Mouse (Mus musculus) liver, embryonic 13.5 days (tissue): ENCODE results near the gene Gps1. TPM values are rescaled to one million over a fixed set of nuclear protein-coding genes. Genes with fewer than 3 reads are reported as not detected.
A peak's percentile ranks its signal among the peaks of the same experiment; 100 is the strongest.
"Not testable (repeated sequence)": the region's sequence is repeated elsewhere in the genome, so short reads cannot be mapped to it uniquely, and the experiment has no call there.

ENCODE experiments used
- ATAC-seq: fragments of 200-750 bp; cut with Nextera tagmentation; 2 replicates; pipeline ENCODE4 v1.8.0; 2017; ENCODE audit warnings: low read depth, mild to moderate bottlenecking, moderate number of reproducible peaks, moderate library complexity
- DNase-seq: peaks from one replicate; pipeline ENCODE4 v3.0.0; 2022
- H3K27ac ChIP-seq: fragments of 300-500 bp; sonication (generic); 2 replicates; pipeline ENCODE4 v1.5.1; 2015; ENCODE audit warnings: moderate library complexity, mild to moderate bottlenecking, inconsistent platforms
- H3K27me3 ChIP-seq: fragments of 300-500 bp; sonication (generic); 2 replicates; pipeline ENCODE4 v1.6.1; 2015; ENCODE audit warnings: mild to moderate bottlenecking, inconsistent platforms
- H3K36me3 ChIP-seq: fragments of 300-500 bp; sonication (generic); 2 replicates; pipeline ENCODE4 v1.6.1; 2015; ENCODE audit warnings: mild to moderate bottlenecking, inconsistent platforms
- H3K4me1 ChIP-seq: fragments of 300-500 bp; sonication (generic); replicated peaks from 2 replicates; pipeline ENCODE4 v1.6.1; 2015; ENCODE audit warnings: inconsistent platforms
- H3K4me2 ChIP-seq: fragments of 300-500 bp; sonication (generic); 2 replicates; pipeline ENCODE4 v1.6.1; 2015; ENCODE audit warnings: inconsistent platforms, mild to moderate bottlenecking, moderate library complexity
- H3K4me3 ChIP-seq: fragments of 300-500 bp; sonication (generic); replicated peaks from 2 replicates; pipeline ENCODE4 v1.5.1; 2015; ENCODE audit warnings: mild to moderate bottlenecking, inconsistent platforms
- H3K9ac ChIP-seq: fragments of 300-500 bp; sonication (generic); 2 replicates; pipeline ENCODE4 v1.6.1; 2015; ENCODE audit warnings: mild to moderate bottlenecking, inconsistent platforms
- H3K9me3 ChIP-seq: fragments of 300-500 bp; sonication (generic); replicated peaks from 2 replicates; pipeline ENCODE4 v1.6.1; 2016; ENCODE audit warnings: inconsistent platforms
- WGBS: fragments of 180-500 bp; shearing (Covaris S2); methylation state at CpG from one replicate; pipeline ENCODE4 v1.1.7; 2015; ENCODE audit not compliant: insufficient replicate concordance; 5-methylcytosine and 5-hydroxymethylcytosine counted together
- polyA plus RNA-seq: library from polyadenylated mRNA; unstranded; fragments of >200 nt; fragmentation: Nextera tagmentation; extraction: Ambion mirVana; gene quantifications from 2 replicates; pipeline ENCODE4 v1.2.1, GENCODE M21; 2015

Gene Gps1
- polyA plus RNA-seq, 1 experiment from 2014 or later, result 102 TPM

DNA sequence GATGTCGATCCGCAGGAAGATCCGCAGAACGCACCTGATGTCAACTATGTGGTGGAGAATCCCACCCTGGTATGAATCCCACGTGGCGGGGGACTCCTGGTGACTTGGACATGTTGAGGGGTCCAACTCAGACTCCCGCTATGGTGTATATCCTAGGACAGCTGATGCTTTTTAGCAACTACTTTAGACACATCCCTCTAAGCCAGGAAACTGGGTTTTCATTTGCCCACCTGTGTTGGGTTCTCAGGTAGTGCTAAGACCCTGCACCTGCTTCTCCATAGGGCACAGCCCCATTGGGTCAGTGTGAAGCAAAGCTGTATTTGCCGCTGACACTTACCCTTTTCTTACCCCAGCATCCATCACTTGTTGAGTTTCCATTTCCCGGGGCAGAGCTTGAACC is 1.1 kb downstream of the Gps1 start:
- no peak for ATAC-seq

DNA sequence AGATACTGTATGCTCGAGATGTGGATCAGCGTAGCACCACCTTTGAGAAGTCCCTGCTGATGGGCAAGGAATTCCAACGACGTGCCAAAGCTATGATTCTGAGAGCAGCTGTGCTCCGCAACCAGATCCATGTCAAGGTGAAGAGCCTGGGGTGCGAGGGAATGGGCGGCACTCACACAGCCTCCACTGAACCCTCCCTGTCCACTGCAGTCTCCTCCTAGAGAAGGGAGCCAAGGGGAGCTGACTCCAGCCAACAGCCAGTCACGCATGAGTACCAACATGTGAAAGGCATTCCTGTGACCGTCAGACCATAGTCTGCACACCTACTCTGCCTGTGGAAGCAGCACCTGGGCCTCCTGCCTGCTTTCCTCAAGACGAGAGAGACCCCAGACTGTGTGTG is 4.4 kb downstream of the Gps1 start:
- not testable (repeated sequence) for H3K4me2 ChIP-seq, H3K27ac ChIP-seq, H3K27me3 ChIP-seq, H3K9ac ChIP-seq, DNase-seq, H3K9me3 ChIP-seq, ATAC-seq, H3K4me3 ChIP-seq
- H3K36me3 ChIP-seq, result peaks cover 77% of the 10 kb centered on the region
- WGBS, result 84% methylated on average over 9 of the region's 10 CpGs
- H3K4me1 ChIP-seq, result peaks cover 26% of the 10 kb centered on the region

More for the DNA sequence above, 1.1 kb downstream of the Gps1 start:
- Histone ChIP-seq H3K4me3 (peak overlapping the region; percentile 92), H3K4me1 (peaks cover 37% of the 10 kb centered on the region), H3K27ac (peak overlapping the region; percentile 84), H3K9ac (peak overlapping the region; percentile 96), H3K36me3 (peaks cover 61% of the 10 kb centered on the region), H3K4me2 (peak overlapping the region; percentile 99), H3K27me3 (no peaks in the 10 kb centered on the region; the same call in 1 of the 2 replicates), H3K9me3 (no peaks in the 10 kb centered on the region)
- DNase-seq, result no peak
- WGBS, result 33% methylated on average over 9 of the region's 9 CpGs

DNA sequence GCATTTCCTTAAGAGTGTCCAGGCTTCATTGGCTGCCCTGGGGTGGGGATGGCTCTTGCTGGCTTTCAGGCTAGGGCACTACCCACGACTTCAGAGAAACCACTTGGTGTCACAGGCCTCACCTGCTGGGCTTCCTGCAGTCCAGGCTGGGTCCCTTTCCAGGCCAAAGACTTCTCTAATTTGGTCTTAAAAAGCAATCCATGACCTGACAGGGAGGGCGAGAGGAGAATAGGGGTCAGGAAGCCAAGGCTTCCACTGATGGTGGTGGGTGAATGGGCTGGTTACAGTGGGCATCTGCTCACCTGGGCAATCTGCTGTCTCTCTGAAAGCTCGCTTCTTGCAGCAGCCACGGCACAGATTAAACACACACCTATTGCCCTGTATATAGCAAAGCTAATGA is 5.3 kb downstream of the Gps1 start:
- no peak overlapping the region for H3K4me3 ChIP-seq
- no peaks in the 10 kb centered on the region for H3K9me3 ChIP-seq
- ATAC-seq (no peak), DNase-seq (no peak)
- 78% methylated on average over 4 of the region's 4 CpGs for WGBS
- peaks cover 25% of the 10 kb centered on the region for H3K4me1 ChIP-seq
- H3K27ac ChIP-seq, result no peak overlapping the region
- H3K4me2 ChIP-seq, result no peak overlapping the region
- peaks cover 86% of the 10 kb centered on the region for H3K36me3 ChIP-seq
- no peaks in the 10 kb centered on the region for H3K27me3 ChIP-seq
- H3K9ac ChIP-seq, result no peak overlapping the region

DNA sequence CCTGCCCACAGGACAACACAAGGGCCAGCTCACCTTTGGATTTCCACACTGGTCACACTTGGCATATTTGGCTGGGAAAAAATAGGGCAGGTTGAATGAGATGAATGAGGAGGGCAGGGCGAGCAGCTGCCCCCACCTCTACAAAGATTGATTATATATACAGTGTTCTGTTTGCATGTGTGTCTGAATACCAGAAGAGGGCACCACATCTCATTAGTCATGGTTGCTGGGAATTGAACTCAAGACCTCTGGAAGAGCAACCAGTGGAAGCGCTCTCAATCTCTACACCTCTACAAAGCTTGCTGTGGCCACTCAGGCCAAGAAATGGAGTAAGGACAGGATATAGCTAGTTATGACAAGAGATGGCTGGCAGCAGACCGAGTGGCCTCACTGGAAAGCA is 5.7 kb downstream of the Gps1 start:
- Histone ChIP-seq H3K9me3 (no peaks in the 10 kb centered on the region), H3K4me3 (no peak overlapping the region), H3K36me3 (peaks cover 91% of the 10 kb centered on the region), H3K27ac (0 out of 2 replicates have a peak overlapping the region, but pooled peaks have one; percentile 4), H3K4me1 (peaks cover 26% of the 10 kb centered on the region), H3K4me2 (no peak overlapping the region), H3K9ac (no peak overlapping the region), H3K27me3 (no peaks in the 10 kb centered on the region)
- WGBS, result 81% methylated on average over 3 of the region's 3 CpGs
- no peak for ATAC-seq
- no peak for DNase-seq

DNA sequence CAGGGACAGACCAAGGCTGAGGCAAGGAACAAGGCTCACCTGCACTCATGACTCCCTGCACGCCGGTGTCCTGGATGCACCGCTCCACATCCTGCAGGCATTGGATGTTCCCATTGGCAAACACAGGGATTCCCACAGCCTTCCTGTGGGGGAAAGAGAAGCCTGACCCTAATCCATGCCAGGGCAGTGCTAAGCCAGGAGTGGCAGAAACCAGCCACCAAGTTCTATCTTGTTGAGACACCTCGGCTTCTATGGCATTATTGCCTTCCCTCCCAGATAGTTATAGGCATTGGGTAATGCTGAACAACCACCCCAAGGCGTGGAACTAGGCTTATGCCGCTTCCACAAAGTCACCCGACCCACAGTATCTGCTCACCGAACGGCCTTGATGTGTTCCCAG is 8.6 kb downstream of the Gps1 start:
- Histone ChIP-seq H3K4me2 (no peak overlapping the region), H3K9me3 (no peaks in the 10 kb centered on the region), H3K36me3 (peaks cover 70% of the 10 kb centered on the region), H3K9ac (no peak overlapping the region), H3K27me3 (no peaks in the 10 kb centered on the region), H3K4me1 (peaks cover 24% of the 10 kb centered on the region), H3K27ac (no peak overlapping the region), H3K4me3 (no peak overlapping the region)
- ATAC-seq (no peak), DNase-seq (no peak)
- WGBS, result 89% methylated on average over 9 of the region's 9 CpGs

DNA sequence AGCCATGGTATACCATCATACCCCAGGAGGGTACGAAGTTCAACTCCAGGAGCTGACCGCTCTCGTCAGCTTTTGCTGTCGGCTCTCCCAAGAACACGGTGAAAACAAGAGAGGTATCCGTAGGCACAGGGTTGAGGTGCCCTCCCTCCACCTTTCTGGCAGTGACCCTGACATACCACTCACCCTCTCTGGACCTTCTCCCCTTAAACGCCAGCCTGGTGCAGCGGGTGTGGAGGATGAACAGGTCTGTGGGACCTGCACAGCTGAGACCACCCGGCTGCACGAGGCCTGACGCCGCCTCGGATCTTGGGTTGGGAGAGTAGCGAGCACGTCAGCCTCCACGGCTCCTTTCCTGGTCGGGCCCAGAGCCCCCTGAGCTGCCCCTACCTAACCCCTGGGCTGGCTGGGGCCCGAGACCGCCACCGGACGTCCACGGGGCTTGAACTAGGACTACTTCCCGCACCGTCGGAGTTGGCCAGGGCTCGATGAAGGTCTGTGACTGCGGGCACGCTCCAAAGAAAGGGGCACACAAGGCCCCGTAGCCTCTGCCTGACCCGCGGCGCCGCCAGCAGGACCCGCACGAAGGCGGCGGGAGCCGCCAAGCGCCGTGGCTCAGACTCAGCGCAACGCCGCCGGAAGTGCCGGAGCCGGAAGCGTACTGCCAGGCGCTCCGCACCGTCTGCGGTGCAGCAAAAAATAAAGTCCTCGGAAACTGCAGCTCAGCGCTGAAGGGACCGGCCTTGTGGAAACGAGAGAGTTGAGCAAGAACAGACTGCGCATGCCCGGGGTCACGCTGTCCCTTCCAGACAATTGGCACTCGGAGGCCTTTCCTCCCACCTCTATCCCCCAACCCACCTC is 11.9 kb downstream of the Gps1 start, which contains the start of gene Dus1l:
Dus1l (minus strand) TSS at position 648 of the 858 bp plus-strand sequence.
- Histone ChIP-seq H3K27ac (peak within 1 kb of the TSS; percentile 67), H3K36me3 (peaks cover 39% of the 10 kb centered on the region), H3K4me3 (peak within 1 kb of the TSS; percentile 97), H3K27me3 (no peaks in the 10 kb centered on the region), H3K4me1 (peaks cover 35% of the 10 kb centered on the region), H3K9ac (peak within 1 kb of the TSS; percentile 98), H3K4me2 (peak within 1 kb of the TSS; percentile 92), H3K9me3 (no peaks in the 10 kb centered on the region)
- DNase-seq (peak; percentile 94), ATAC-seq (peak; percentile 87)
- WGBS, result 2% methylated on average over 59 of the region's 59 CpGs

DNA sequence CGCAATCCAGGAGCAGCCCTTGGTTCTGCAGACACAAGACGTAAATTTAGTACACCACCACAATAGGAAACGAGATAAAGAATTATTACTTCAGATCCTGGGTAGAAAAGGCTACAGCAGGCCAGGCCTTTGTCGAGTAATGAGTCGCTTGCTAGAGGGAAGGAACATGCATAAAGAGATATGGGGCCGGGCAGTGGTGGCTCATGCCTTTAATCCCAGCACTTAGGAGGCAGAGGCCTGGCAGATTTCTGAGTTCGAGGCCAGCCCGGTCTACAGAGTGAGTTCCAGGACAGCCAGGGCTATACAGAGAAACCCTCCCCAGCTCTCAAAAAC is 12.5 kb downstream of the Gps1 start:
- peak; percentile 19; the same call in 1 of the 2 replicates for ATAC-seq
- no peaks in the 10 kb centered on the region for H3K9me3 ChIP-seq
- peaks cover 33% of the 10 kb centered on the region for H3K36me3 ChIP-seq
- no peak for DNase-seq
- peak overlapping the region; percentile 97 for H3K4me3 ChIP-seq
- no peaks in the 10 kb centered on the region for H3K27me3 ChIP-seq
- H3K4me1 ChIP-seq, result peaks cover 35% of the 10 kb centered on the region
- 28% methylated on average over 8 of the region's 8 CpGs for WGBS
- peak overlapping the region; percentile 67 for H3K27ac ChIP-seq
- peak overlapping the region; percentile 92 for H3K4me2 ChIP-seq
- peak overlapping the region; percentile 98 for H3K9ac ChIP-seq

DNA sequence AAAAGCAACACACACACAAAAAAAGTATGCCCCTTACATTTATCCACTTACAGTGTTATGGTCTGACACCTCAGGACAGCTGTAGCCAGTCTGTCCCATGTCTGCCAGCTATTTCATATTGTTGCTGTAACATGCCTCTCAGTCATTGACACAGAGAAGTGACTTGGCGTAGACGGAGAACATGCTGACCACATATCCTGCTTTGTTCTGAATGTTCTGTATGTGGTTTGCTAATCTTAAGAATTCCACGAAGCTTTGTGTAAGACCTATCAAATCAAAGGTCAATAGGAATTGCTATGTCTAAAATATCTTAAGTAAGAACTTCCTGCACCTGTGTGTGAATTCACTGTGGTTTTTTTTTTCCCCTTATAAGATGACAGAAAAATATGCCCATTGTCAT is 14.2 kb downstream of the Gps1 start:
- no peaks in the 10 kb centered on the region for H3K9me3 ChIP-seq
- no peak overlapping the region for H3K4me2 ChIP-seq
- peaks cover 35% of the 10 kb centered on the region for H3K4me1 ChIP-seq
- H3K4me3 ChIP-seq, result no peak overlapping the region
- no peaks in the 10 kb centered on the region for H3K27me3 ChIP-seq
- WGBS, result 30% methylated on average over 3 of the region's 3 CpGs
- no peak overlapping the region for H3K9ac ChIP-seq
- ATAC-seq (no peak), DNase-seq (no peak)
- H3K36me3 ChIP-seq, result peaks cover 17% of the 10 kb centered on the region
- no peak overlapping the region for H3K27ac ChIP-seq

DNA sequence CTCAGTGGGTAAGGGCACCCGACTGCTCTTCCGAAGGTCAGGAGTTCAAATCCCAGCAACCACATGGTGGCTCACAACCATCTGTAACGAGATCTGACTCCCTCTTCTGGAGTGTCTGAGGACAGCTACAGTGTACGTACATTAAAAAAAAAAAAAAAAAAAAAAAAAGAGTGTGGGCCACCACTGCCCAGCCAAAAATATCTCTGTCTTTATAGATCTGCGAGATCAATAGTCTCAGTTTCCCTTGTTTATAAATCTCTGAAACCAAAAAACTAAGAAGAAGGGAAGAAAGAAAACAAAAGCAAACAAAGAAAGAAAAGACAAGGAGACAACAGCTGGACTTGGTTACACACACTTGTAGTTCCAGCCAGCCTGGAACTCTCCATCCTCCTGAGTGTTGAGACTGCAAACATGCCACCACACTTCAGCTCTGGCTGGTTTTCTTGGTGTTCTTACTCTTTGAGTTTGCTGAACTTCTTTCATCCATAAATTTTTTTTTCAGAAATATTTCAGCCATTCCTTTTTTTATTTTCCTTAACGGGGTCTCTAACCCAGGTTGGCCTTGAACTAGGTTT is 15.3 kb downstream of the Gps1 start:
- Histone ChIP-seq H3K4me3 (no peak overlapping the region), H3K4me1 (peaks cover 32% of the 10 kb centered on the region), H3K4me2 (no peak overlapping the region), H3K27me3 (no peaks in the 10 kb centered on the region), H3K9ac (no peak overlapping the region), H3K27ac (no peak overlapping the region), H3K9me3 (no peaks in the 10 kb centered on the region), H3K36me3 (peaks cover 5% of the 10 kb centered on the region)
- DNase-seq (no peak), ATAC-seq (no peak)
- WGBS, result 43% methylated on average over 6 of the region's 6 CpGs

DNA sequence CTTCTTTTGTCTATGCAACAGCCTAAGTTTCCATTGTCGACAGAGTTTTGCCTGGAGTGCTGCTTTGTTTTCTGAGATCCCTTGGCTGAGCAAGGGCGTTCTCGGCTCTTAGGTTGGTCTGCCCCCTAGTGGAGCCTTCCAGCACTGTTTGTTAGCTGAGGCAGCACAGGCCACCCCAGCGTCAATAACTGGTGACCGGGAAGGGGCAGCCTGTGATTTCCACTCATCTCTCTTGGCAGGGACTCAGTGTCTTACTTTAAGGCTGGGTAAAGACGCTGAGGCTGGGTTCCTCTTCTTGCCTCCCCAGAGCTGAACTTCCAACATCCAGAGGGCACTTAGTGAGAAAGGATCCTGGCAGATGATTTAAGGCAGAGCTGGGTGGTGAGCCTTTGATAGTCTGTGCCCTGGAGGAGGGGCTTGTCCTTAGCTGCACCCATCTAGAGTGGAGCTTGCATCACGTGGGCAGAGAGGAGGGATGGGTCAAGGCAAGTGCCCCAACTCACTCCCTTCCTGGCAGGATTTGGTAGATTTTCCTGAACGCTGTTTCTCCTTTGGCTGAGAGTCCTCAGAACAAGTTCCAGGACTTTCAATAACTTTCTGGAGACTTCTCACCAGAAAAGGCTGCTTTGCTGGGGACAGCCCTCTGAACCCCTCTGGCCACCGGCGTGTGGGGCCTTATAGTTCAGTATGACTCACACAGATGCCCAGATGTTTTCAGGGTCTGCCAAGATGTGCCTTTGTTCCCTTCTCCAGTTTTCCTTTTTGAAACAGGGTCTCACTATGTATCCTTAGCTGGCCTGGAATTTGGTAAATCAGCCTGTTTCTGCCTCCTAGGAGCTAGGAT is 16.2 kb downstream of the Gps1 start:
- WGBS, result 12% methylated on average over 10 of the region's 10 CpGs
- DNase-seq (peak; percentile 71), ATAC-seq (peak; percentile 51)
- no peak overlapping the region for H3K4me3 ChIP-seq
- H3K4me1 ChIP-seq, result peaks cover 24% of the 10 kb centered on the region
- H3K9me3 ChIP-seq, result no peaks in the 10 kb centered on the region
- no peaks in the 10 kb centered on the region for H3K27me3 ChIP-seq
- no peaks in the 10 kb centered on the region for H3K36me3 ChIP-seq
- no peak overlapping the region for H3K9ac ChIP-seq
- no peak overlapping the region for H3K27ac ChIP-seq
- H3K4me2 ChIP-seq, result no peak overlapping the region

DNA sequence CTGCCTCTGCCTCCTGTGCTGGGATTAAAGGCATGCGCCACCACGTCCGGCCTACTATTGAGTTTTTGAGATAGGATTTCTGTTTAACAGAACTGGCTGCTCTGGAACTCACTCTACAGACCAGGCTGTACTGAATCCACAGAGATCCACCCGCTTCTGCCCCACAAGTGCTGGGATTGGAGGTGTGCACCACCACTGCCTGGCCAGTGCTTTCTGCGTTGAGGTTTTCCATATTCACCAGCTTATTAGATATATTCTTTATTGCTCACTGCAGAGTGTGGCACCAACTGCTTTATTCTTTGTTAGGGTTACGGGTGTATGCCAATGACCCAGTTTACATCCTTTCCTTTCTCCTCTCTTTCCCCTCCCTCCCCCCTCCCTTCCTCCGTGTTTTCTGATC is 20.2 kb downstream of the Gps1 start:
- H3K9me3 ChIP-seq, result no peaks in the 10 kb centered on the region
- DNase-seq (no peak), ATAC-seq (no peak)
- H3K4me1 ChIP-seq, result peaks cover 17% of the 10 kb centered on the region
- no peak overlapping the region for H3K4me2 ChIP-seq
- no peak overlapping the region for H3K4me3 ChIP-seq
- 70% methylated on average over 7 of the region's 7 CpGs for WGBS
- no peak overlapping the region for H3K9ac ChIP-seq
- H3K36me3 ChIP-seq, result peaks cover 36% of the 10 kb centered on the region
- H3K27ac ChIP-seq, result no peak overlapping the region
- H3K27me3 ChIP-seq, result no peaks in the 10 kb centered on the region
